25 mouse cellular contexts compared by ENCODE assay signal in the genomic region with DNA sequence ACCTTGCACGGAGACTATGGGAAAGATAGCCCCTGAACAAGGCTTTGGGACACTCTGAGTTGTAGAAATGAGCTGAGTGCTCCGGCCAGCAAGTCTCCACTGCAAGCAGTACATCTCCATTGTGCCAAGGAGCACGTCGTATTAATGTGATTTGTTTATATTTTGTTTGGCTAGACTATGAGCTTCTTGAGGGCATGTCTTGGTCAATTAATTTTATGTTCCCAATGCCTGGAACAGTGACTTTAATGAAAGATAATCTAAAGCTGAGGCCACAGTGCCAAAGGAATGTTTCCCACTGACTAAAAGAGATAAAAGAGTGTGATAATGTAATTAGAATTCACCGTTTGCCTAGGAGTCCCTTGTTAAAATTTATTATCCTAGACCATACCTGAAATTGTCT.
A peak's percentile ranks its signal among the peaks of the same experiment; 100 is the strongest.
DNase-seq lines count a peak whose midpoint lies in the region; ATAC-seq and TF ChIP-seq lines count a peak whose summit lies in the region.
"Had no signal": no experiment of that assay in that cellular context is flagged by ENCODE, and none has a peak within 500 bp of the region (broad histone marks: within the 10 kb centered on the region; RNA-seq: fewer than 3 reads in every experiment).

No protein-coding gene starts in this region.

- peak overlapping the region; percentile 54 for H3K27ac ChIP-seq in kidney, embryonic 15.5 days
- H3K27ac ChIP-seq in midbrain, embryonic 11.5 days (ENCODE audit: low read depth, low read length) = no peak overlapping the region
- no peak overlapping the region for H3K27ac ChIP-seq in midbrain, embryonic 13.5 days
- H3K27ac ChIP-seq in liver, embryonic 11.5 days (ENCODE audit: low read depth, low read length) = no peak overlapping the region
- H3K27ac ChIP-seq: gastrocnemius, adult 2 months; heart, embryonic 15.5 days; hindbrain, embryonic 10.5 days; hindbrain, embryonic 13.5 days had no signal

- CTCF ChIA-PET in Patski (lab: Charles Lee) = interaction anchor here (0.9 to 2.4 kb wide), 5 partner anchors 8 to 238 kb away, joined by 3 to 7 read pairs (median 4); no protein-coding TSS in a partner anchor

- TF ChIP-seq CTCF in Patski (IDR thresholded peaks at IDR 0.05) = no peak

- no peak for DNase-seq in kidney, postnatal 25 days
- peak; percentile 19 for DNase-seq in midbrain, embryonic 11.5 days (ENCODE audit: low spot score, missing footprints)
- peak; percentile 95 for DNase-seq in Patski (ENCODE audit: low read depth, low spot score)
- no peak for DNase-seq in liver, embryonic 11.5 days (ENCODE audit: low spot score)
- DNase-seq in cerebellum, postnatal 25 days = no peak
- DNase-seq: adrenal gland, adult 8-10 months; adrenal gland, postnatal 25 days; B cell, adult 2 months; cerebellum, adult 11-12 months; cerebellum, adult 8-10 months; cerebellum, postnatal 10 days; forebrain, postnatal 0 days; gastrocnemius, adult 2 months; gastrocnemius, postnatal 14 days; heart, adult 18-20 months; heart, postnatal 10 days; heart, postnatal 36 days had no signal

- peaks cover 6% of the 10 kb centered on the region for H3K4me1 ChIP-seq in kidney, embryonic 15.5 days
- no peaks in the 10 kb centered on the region for H3K4me1 ChIP-seq in midbrain, embryonic 11.5 days (ENCODE audit: control insufficient read depth, insufficient read depth, low read length)
- H3K4me1 ChIP-seq in midbrain, embryonic 13.5 days (replicated peaks) = no peaks in the 10 kb centered on the region
- no peaks in the 10 kb centered on the region for H3K4me1 ChIP-seq in liver, embryonic 11.5 days (replicated peaks; ENCODE audit: control insufficient read depth, insufficient read depth, low read length)
- H3K4me1 ChIP-seq: heart, embryonic 15.5 days; hindbrain, embryonic 10.5 days; hindbrain, embryonic 13.5 days had no signal

- no peak overlapping the region for H3K4me2 ChIP-seq in kidney, embryonic 15.5 days
- H3K4me2 ChIP-seq in midbrain, embryonic 11.5 days = no peak overlapping the region
- H3K4me2 ChIP-seq in midbrain, embryonic 13.5 days (replicated peaks) = no peak overlapping the region
- H3K4me2 ChIP-seq in liver, embryonic 11.5 days = no peak overlapping the region
- H3K4me2 ChIP-seq: heart, embryonic 12.5 days; heart, embryonic 15.5 days; hindbrain, embryonic 13.5 days had no signal

- WGBS in kidney, embryonic 15.5 days = 18% methylated on average over 5 of the region's 5 CpGs
- WGBS in midbrain, embryonic 11.5 days = 87% methylated on average over 5 of the region's 5 CpGs
- 84% methylated on average over 5 of the region's 5 CpGs for WGBS in midbrain, embryonic 13.5 days
- WGBS in liver, embryonic 11.5 days = 73% methylated on average over 5 of the region's 5 CpGs

- no peak overlapping the region for H3K4me3 ChIP-seq in kidney, embryonic 15.5 days (replicated peaks)
- H3K4me3 ChIP-seq in midbrain, embryonic 11.5 days (ENCODE audit: low read depth, low read length) = no peak overlapping the region
- no peak overlapping the region for H3K4me3 ChIP-seq in midbrain, embryonic 13.5 days (replicated peaks)
- no peak overlapping the region for H3K4me3 ChIP-seq in liver, embryonic 11.5 days (ENCODE audit: low read depth, low read length)
- H3K4me3 ChIP-seq: gastrocnemius, adult 2 months; heart, embryonic 12.5 days; heart, embryonic 15.5 days; hindbrain, embryonic 10.5 days; hindbrain, embryonic 13.5 days had no signal

- POLR2A ChIA-PET in Patski (lab: Charles Lee) = no interaction called here

- H3K9ac ChIP-seq in kidney, embryonic 15.5 days = no peak overlapping the region
- H3K9ac ChIP-seq in midbrain, embryonic 11.5 days (ENCODE audit: low read length) = no peak overlapping the region
- H3K9ac ChIP-seq in midbrain, embryonic 13.5 days (replicated peaks) = no peak overlapping the region
- no peak overlapping the region for H3K9ac ChIP-seq in liver, embryonic 11.5 days (ENCODE audit: low read depth, low read length)
- H3K9ac ChIP-seq: forebrain, postnatal 0 days; heart, embryonic 12.5 days; heart, embryonic 15.5 days; hindbrain, embryonic 13.5 days had no signal

- no peaks in the 10 kb centered on the region for H3K36me3 ChIP-seq in kidney, embryonic 15.5 days
- H3K36me3 ChIP-seq in midbrain, embryonic 11.5 days (ENCODE audit: control insufficient read depth, insufficient read depth, low read length) = no peaks in the 10 kb centered on the region
- H3K36me3 ChIP-seq in midbrain, embryonic 13.5 days = no peaks in the 10 kb centered on the region
- no peaks in the 10 kb centered on the region for H3K36me3 ChIP-seq in liver, embryonic 11.5 days (ENCODE audit: control insufficient read depth, insufficient read depth, low read length)
- H3K36me3 ChIP-seq: heart, embryonic 12.5 days; heart, embryonic 15.5 days; hindbrain, embryonic 10.5 days; hindbrain, embryonic 13.5 days had no signal

- in situ Hi-C loops in Patski (cut with MboI; ENCODE audit: low pct_unique_long_range_greater_than_20kb) = loop anchor here (5.0 kb wide), 1 partner anchor 110 kb away; no protein-coding TSS in a partner anchor

- no peaks in the 10 kb centered on the region for H3K9me3 ChIP-seq in kidney, embryonic 15.5 days (replicated peaks)
- H3K9me3 ChIP-seq in midbrain, embryonic 11.5 days (ENCODE audit: control insufficient read depth, low read length) = no peaks in the 10 kb centered on the region
- H3K9me3 ChIP-seq in midbrain, embryonic 13.5 days = no peaks in the 10 kb centered on the region
- no peaks in the 10 kb centered on the region for H3K9me3 ChIP-seq in liver, embryonic 11.5 days (ENCODE audit: control insufficient read depth, low read length)
- H3K9me3 ChIP-seq: heart, embryonic 12.5 days; heart, embryonic 15.5 days; hindbrain, embryonic 10.5 days; hindbrain, embryonic 13.5 days had no signal

- peak; percentile 88 for ATAC-seq in kidney, embryonic 15.5 days (replicated peaks; ENCODE audit: low FRiP score)
- no peak for ATAC-seq in midbrain, embryonic 11.5 days (ENCODE audit: low FRiP score)
- no peak for ATAC-seq in midbrain, embryonic 13.5 days
- ATAC-seq in Patski = peak; percentile 95
- ATAC-seq in liver, embryonic 11.5 days (replicated peaks; ENCODE audit: low FRiP score) = no peak
- ATAC-seq: forebrain, embryonic 14.5 days; forebrain, postnatal 0 days; hindbrain, embryonic 16.5 days had no signal

- no peaks in the 10 kb centered on the region for H3K27me3 ChIP-seq in kidney, embryonic 15.5 days
- H3K27me3 ChIP-seq in midbrain, embryonic 11.5 days (ENCODE audit: control insufficient read depth, insufficient read depth, low read length) = no peaks in the 10 kb centered on the region
- no peaks in the 10 kb centered on the region for H3K27me3 ChIP-seq in midbrain, embryonic 13.5 days
- H3K27me3 ChIP-seq in Patski = no peaks in the 10 kb centered on the region
- H3K27me3 ChIP-seq in liver, embryonic 11.5 days (replicated peaks; ENCODE audit: control insufficient read depth, insufficient read depth, low read length) = no peaks in the 10 kb centered on the region
- H3K27me3 ChIP-seq: heart, embryonic 12.5 days; heart, embryonic 15.5 days; hindbrain, embryonic 13.5 days had no signal

Comparison
In these comparisons a context has a peak if more than half of its experiments do, and no peak if none do; other contexts are left out.
1. ATAC-seq: peak in kidney, embryonic 15.5 days (single experiment) and Patski (single experiment); none in midbrain, embryonic 11.5 days (single experiment), midbrain, embryonic 13.5 days (single experiment) and liver, embryonic 11.5 days (single experiment).
2. DNase-seq: peak in midbrain, embryonic 11.5 days (single experiment) and Patski (single experiment); none in kidney, postnatal 25 days (0 of 2), liver, embryonic 11.5 days (single experiment) and cerebellum, postnatal 25 days (0 of 2).